Mouse (Mus musculus): ENCODE measurements around the gene Mfsd12. TPM values are rescaled to one million over a fixed set of nuclear protein-coding genes. Genes with fewer than 3 reads are reported as not detected.

Gene Mfsd12
- total and polyA plus RNA-seq, 3 experiments, result 22.5 to 29.0 TPM; not detected in 1

GRCm38 (mm10) chr10:81319741-81320549 is 37.3 kb upstream of the Mfsd12 start (continued):
- TF ChIP-seq SMC3 (IDR thresholded peaks at IDR 0.05; ENCODE audit: low read depth, low read length) (peak; percentile 15; the same call in 1 of the 2 replicates), CHD2 (IDR thresholded peaks at IDR 0.05; ENCODE audit: low read length) (peak; percentile 25; the same call in 1 of the 2 replicates), ZC3H11A (IDR thresholded peaks at IDR 0.05; ENCODE audit: low read depth, low read length) (no peak), MAZ (IDR thresholded peaks at IDR 0.05; ENCODE audit: low read depth, low read length) (no peak), ZNF384 (IDR thresholded peaks at IDR 0.05; ENCODE audit: low read depth, low read length) (no peak), ZKSCAN1 (IDR thresholded peaks at IDR 0.05; ENCODE audit: low read depth, low read length) (no peak), MXI1 (IDR thresholded peaks at IDR 0.05; ENCODE audit: low read depth, low read length) (peak; percentile 94), RAD21 (IDR thresholded peaks at IDR 0.05; ENCODE audit: low read depth, low read length) (no peak), MYC (IDR thresholded peaks at IDR 0.05; ENCODE audit: low read depth, low read length) (peak; percentile 87)

- Histone ChIP-seq H3K36me3 (ENCODE audit: control insufficient read depth in 1 of 2, insufficient read depth in 2 of 2, low read length in 2 of 2) (peaks cover 2 to 6% of the 10 kb centered on the region in 2 experiments; a peak in 2 of 4 replicates), H3K27ac (ENCODE audit: control insufficient read depth, low read depth, low read length) (peak within 1 kb of the TSS; percentile 96), H3K9ac (ENCODE audit: control insufficient read depth, low read depth, low read length, poor library complexity, severe bottlenecking) (peak within 1 kb of the TSS; percentile 93), H3K79me2 (ENCODE audit: control insufficient read depth, insufficient read depth, low read length, poor library complexity) (peaks cover 20% of the 10 kb centered on the region), H3K4me1 (ENCODE audit: control insufficient read depth in 1 of 2, insufficient read depth in 2 of 2, low read length in 2 of 2) (peaks cover 0 to 12% of the 10 kb centered on the region in 2 experiments; a peak in 3 of 4 replicates), H3K4me3 (ENCODE audit: control insufficient read depth in 1 of 2, insufficient read depth in 1 of 2, low read depth in 2 of 2, low read length in 2 of 2) (peak within 1 kb of the TSS; percentile 85 to 86), H3K27me3 (ENCODE audit: control insufficient read depth in 1 of 2, insufficient read depth in 2 of 2, low read length in 2 of 2) (no peaks in the 10 kb centered on the region), H3K9me3 (replicated peaks; ENCODE audit: insufficient read depth, low read length) (no peaks in the 10 kb centered on the region)
- peak; percentile 100 for DNase-seq (ENCODE audit: low read depth, low spot score)
- TF ChIP-seq RAD21 (IDR thresholded peaks at IDR 0.05; ENCODE audit: low read depth, low read length) (no peak), ETS1 (IDR thresholded peaks at IDR 0.05; ENCODE audit: low read depth, low read length) (no peak), RCOR1 (IDR thresholded peaks at IDR 0.05; ENCODE audit: low read depth, low read length) (no peak), BHLHE40 (IDR thresholded peaks at IDR 0.05; ENCODE audit: borderline replicate concordance, low read depth, low read length) (no peak), SMC3 (IDR thresholded peaks at IDR 0.05; ENCODE audit: low read depth, low read length) (no peak), MYC (IDR thresholded peaks at IDR 0.05; ENCODE audit: low read depth, low read length) (peak; percentile 84), SIN3A (IDR thresholded peaks at IDR 0.05; ENCODE audit: low read length) (peak; percentile 96), CHD1 (IDR thresholded peaks at IDR 0.05; ENCODE audit: low read depth, low read length) (no peak), EP300 (IDR thresholded peaks at IDR 0.05; ENCODE audit: low read depth in 1 of 2, low read length in 2 of 2) (no peak), POLR2AphosphoS2 (IDR thresholded peaks at IDR 0.05; ENCODE audit: low read length) (no peak), GATA1 (IDR thresholded peaks at IDR 0.05; ENCODE audit: low read depth, low read length) (peak; percentile 71), TCF12 (IDR thresholded peaks at IDR 0.05; ENCODE audit: low read depth, low read length) (peak; percentile 49), ZKSCAN1 (IDR thresholded peaks at IDR 0.05; ENCODE audit: low read depth, low read length) (no peak), E2F4 (IDR thresholded peaks at IDR 0.05; ENCODE audit: borderline replicate concordance, low read depth, low read length) (peak; percentile 94), KAT2A (conservative IDR thresholded peaks at IDR 0.05; ENCODE audit: low read depth, low read length) (peak; percentile 92), NELFE (IDR thresholded peaks at IDR 0.05; ENCODE audit: low read depth, low read length) (peak; percentile 90), ZC3H11A (IDR thresholded peaks at IDR 0.05; ENCODE audit: low read depth, low read length) (0 out of 2 replicates have a peak, but pooled peaks have one; percentile 6), ZMIZ1 (IDR thresholded peaks at IDR 0.05; ENCODE audit: low read depth, low read length) (no peak), ELF1 (IDR thresholded peaks at IDR 0.05; ENCODE audit: low read depth, low read length) (peak; percentile 96), TBP (IDR thresholded peaks at IDR 0.05; ENCODE audit: low read depth, low read length) (peak; percentile 76), POLR2AphosphoS5 (IDR thresholded peaks at IDR 0.05; ENCODE audit: borderline replicate concordance, low read depth, low read length) (no peak), JUND (IDR thresholded peaks at IDR 0.05; ENCODE audit: low read depth, low read length) (no peak), USF2 (IDR thresholded peaks at IDR 0.05; ENCODE audit: borderline replicate concordance in 1 of 2, insufficient read depth in 1 of 2, low read depth in 1 of 2, low read length in 2 of 2) (no peak), TAL1 (IDR thresholded peaks at IDR 0.05; ENCODE audit: low read length) (no peak), UBTF (IDR thresholded peaks at IDR 0.05; ENCODE audit: borderline replicate concordance, insufficient read depth, low read depth, low read length) (no peak), MYB (IDR thresholded peaks at IDR 0.05; ENCODE audit: low read depth, low read length) (no peak), NRF1 (IDR thresholded peaks at IDR 0.05; ENCODE audit: insufficient read depth, low read depth, low read length, poor library complexity, severe bottlenecking) (peak; percentile 98)
Measured at GRCm38 (mm10) chr10:81320550-81321347, 36.5 kb upstream of the Mfsd12 start, which contains the start of gene Cactin. TSS of gene Cactin (plus strand) at chr10:81321103.

Data from MEL (cell line).